Mouse (Mus musculus) C2C12 (cell line): ENCODE measurements around the gene Ccdc34.

Source experiments
- CTCF ChIP-seq: IDR thresholded peaks from one replicate; pipeline ENCODE4 v1.5.1; 2011; ENCODE audit not compliant: control insufficient read depth, insufficient read depth, insufficient read length
- FOSL1 ChIP-seq: IDR thresholded peaks from one replicate; pipeline ENCODE4 v1.8.0; 2011; ENCODE audit warnings: mild to moderate bottlenecking, low read length; ENCODE audit not compliant: poor library complexity, insufficient read depth, severe bottlenecking
- MAX ChIP-seq: IDR thresholded peaks from one replicate; pipeline ENCODE4 v1.6.1; 2011; ENCODE audit warnings: mild to moderate bottlenecking, control low read depth

GRCm38 (mm10) chr2:109972310-109972709, 45.3 kb upstream of the Ccdc34 start:
- no peak for TF ChIP-seq CTCF
- TF ChIP-seq FOSL1: no peak
- no peak for TF ChIP-seq MAX
